Mouse (Mus musculus): ENCODE results near the gene Id1.
A peak's percentile ranks its signal among the peaks of the same experiment; 100 is the strongest.

The Id1 gene

GRCm38 (mm10) chr2:152785446-152786350, 49.6 kb downstream of the Id1 start:
- peak; percentile 96 for DNase-seq (ENCODE audit: low spot score)
